In the genomic region with DNA sequence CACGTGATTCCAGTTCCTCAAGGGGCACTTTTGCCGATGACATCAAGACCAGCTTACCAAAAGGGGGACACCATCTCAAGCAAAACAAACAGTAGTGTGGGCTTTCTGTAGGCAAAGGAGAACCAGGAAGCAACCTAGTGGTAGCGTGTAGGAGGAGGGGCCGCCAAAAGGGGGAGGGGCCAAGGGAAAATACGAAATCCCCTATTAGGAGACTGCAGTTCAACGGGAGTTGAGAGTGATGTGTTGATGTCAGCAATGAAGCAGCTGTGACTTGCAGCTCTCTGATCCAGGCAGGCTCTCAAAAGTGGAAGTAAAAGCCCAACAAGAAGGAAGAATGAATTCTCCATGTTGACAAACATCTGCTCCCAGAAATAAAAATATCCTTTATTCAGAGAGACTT, we compare ENCODE assay signal across 8 mouse cellular contexts. TPM values are rescaled to one million over a fixed set of nuclear protein-coding genes. Genes with fewer than 3 reads are reported as not detected.
A peak's percentile ranks its signal among the peaks of the same experiment; 100 is the strongest.
DNase-seq lines count a peak whose midpoint lies in the region; ATAC-seq lines count a peak whose summit lies in the region.

No protein-coding gene starts in this region.

- H3K4me2 ChIP-seq in heart, embryonic 16.5 days (ENCODE audit: low read depth, low read length), result peak overlapping the region; percentile 41

- peak overlapping the region; percentile 20; the same call in 1 of the 2 replicates for H3K4me3 ChIP-seq in heart, embryonic 16.5 days (ENCODE audit: low read length)

- no peaks in the 10 kb centered on the region for H3K27me3 ChIP-seq in heart, embryonic 16.5 days (ENCODE audit: control insufficient read depth, insufficient read depth, low read length)

- no peaks in the 10 kb centered on the region for H3K4me1 ChIP-seq in heart, embryonic 16.5 days (ENCODE audit: control insufficient read depth, insufficient read depth, low read length)

- no peak overlapping the region for H3K9ac ChIP-seq in heart, embryonic 16.5 days (ENCODE audit: low read length)

- DNase-seq in retina, postnatal 1 day, result peak; percentile 30
- DNase-seq in retina, embryonic 14.5 days (ENCODE audit: low spot score), result no peak
- peak; percentile 75 to 77 for DNase-seq in lung, adult 18-20 months
- DNase-seq in spleen, postnatal 4 days (ENCODE audit: low spot score in 2 of 2), result peak; percentile 82 to 85
- DNase-seq in urinary bladder, postnatal 25 days (ENCODE audit: low spot score), result no peak
- DNase-seq in frontal cortex, postnatal 14 days (ENCODE audit: low spot score in 2 of 2), result no peak

- 15% methylated on average over 6 of the region's 6 CpGs for WGBS in heart, embryonic 16.5 days

- no peak overlapping the region for H3K27ac ChIP-seq in heart, embryonic 16.5 days (ENCODE audit: low read length)

- peak; percentile 67; the same call in 1 of the 2 replicates for ATAC-seq in heart, embryonic 16.5 days (replicated peaks; ENCODE audit: extremely low read depth, insufficient read depth, low FRiP score)
- no peak for ATAC-seq in frontal cortex, adult (ENCODE audit: low TSS enrichment)

- H3K9me3 ChIP-seq in heart, embryonic 16.5 days (replicated peaks; ENCODE audit: control insufficient read depth, low read length), result peaks cover 5% of the 10 kb centered on the region; the same call in 1 of the 2 replicates

- H3K36me3 ChIP-seq in heart, embryonic 16.5 days (ENCODE audit: control insufficient read depth, insufficient read depth), result no peaks in the 10 kb centered on the region

RNA-seq across cellular contexts. Expression of gene Cxcr5, which starts 17.7 kb away (rescaled TPM):
- polyA plus RNA-seq in heart, embryonic 16.5 days (2015; fragmentation: Nextera tagmentation; extraction: Ambion mirVana), result 0.17 and 0.35 TPM in 2 replicates

RNA-seq across cellular contexts. Expression of gene Ddx6, which starts 25.3 kb away (rescaled TPM):
- 9.2 and 10.5 TPM in 2 replicates for polyA plus RNA-seq in heart, embryonic 16.5 days (2015; fragmentation: Nextera tagmentation; extraction: Ambion mirVana)

Comparison
In these comparisons a context has a peak if more than half of its experiments do, and no peak if none do; other contexts are left out.
1. DNase-seq: peak in retina, postnatal 1 day (single experiment), lung, adult 18-20 months (2 of 2) and spleen, postnatal 4 days (2 of 2); none in retina, embryonic 14.5 days (single experiment), urinary bladder, postnatal 25 days (single experiment) and frontal cortex, postnatal 14 days (0 of 2).